Mouse (Mus musculus) lung, postnatal 36 days (tissue): Measurements from ENCODE around the gene Il12a.

Experiments
- DNase-seq: peaks from one replicate; pipeline ENCODE4 v3.0.0; 2022; ENCODE audit warnings: mixed read lengths

Il12a gene

GRCm38 (mm10) chr3:68686852-68687560, 3.4 kb upstream of the Il12a start:
- DNase-seq = peak; percentile 35

DNA sequence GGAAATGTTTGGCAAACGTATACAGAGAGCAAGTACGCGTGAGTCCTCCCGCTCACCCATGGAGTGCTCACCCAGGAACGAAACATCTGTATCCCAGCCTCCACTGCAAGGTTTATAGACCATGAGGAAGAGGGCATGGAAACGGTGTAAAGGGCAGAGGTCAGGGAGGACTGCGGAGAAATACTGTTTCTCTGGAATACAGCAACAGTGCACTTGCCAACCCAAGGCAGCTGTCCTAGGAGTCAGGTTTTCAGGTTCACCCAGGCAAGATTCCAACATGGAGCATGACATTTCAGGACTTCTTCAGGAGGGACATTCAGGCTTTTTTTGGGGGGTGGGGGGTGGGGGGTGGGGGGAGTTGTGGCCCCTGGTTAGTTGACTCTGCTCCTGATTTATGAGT, 1.1 kb upstream of the Il12a start:
- DNase-seq = no peak

DNA sequence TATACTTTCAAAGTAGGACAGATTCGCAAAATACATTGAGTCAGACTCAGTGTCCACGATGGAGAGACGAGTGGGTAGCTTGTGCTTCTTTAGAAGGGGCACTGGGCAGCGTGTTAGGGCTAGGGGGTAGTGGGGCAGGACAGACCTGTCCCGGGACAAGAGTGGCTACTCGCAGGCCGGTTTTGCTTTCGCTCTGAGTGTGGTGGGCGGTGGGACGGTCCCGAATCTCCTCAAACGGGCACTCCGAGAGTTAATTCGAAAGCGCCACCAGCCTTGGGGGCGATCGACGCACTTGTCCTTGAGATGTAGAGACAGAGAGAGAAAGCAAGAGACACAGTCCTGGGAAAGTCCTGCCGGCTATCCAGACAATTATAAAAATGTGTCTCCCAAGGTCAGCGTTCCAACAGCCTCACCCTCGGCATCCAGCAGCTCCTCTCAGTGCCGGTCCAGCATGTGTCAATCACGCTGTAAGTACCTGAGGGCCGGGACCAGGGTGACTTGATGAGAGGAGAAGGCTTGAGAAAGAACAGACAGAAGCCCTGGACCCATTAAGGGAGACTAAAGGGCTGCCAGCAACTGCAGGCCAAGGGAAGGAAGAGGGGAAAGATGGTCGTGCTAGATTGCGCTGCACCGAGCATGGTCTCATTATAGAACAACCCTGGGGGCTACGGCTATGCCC, 795 bp downstream of the Il12a start:
- DNase-seq = no peak

DNA sequence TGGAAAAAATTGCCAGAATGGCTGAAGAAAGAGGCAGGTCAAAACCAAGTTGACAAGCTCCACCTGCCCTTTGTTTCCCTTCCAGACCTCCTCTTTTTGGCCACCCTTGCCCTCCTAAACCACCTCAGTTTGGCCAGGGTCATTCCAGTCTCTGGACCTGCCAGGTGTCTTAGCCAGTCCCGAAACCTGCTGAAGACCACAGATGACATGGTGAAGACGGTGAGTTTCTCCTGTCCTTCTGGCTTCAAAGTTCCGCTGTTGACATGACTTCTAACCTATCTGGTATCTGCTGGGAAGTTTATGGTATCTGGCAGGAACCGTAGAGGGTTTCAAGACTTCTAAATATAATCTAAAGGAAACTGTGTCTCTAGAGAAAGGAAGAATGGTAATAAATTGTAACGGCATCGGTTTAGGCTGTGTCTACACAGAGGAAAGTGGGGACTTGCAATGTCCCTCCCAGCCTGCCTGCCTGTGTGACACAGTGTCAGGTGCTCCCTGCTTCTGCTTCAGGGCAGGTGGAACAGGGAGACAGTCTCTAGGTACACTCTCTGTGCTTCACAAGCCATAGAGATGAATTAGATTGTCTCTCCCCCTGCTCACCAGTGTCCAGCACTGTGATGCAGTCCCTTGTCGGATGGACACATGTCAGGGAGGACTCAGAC, 1.6 kb downstream of the Il12a start:
- no peak for DNase-seq

DNA sequence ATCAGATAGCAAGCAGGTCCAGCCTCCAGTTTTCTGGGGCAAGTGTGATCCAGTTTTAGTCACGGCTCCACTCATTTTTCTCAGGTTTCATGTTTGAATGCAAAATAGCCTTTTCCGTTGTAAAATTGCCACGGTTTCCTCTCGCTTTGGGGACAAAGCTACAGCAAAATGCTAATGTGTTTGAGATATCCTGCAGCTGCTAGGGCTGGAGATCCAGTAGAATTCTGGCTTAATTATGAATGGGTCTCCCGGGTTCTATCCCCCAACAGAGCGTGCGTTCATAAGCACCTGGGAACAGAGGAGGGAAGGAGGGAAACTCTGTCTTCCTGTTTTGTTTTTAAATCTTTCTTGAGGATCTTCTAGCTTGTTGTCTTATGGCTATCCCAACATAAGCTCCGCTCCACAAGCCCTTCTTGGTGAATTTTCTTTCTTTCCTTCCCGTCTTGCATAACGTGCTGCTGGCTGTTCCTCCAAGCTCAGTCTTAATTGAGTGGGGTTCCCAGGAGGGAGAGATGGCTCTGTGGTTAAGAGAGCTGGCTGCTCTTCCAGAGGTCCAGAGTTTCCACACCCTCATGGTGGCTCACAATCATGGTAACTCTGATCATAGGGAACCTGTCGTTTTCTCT, 2.3 kb downstream of the Il12a start:
- DNase-seq = peak; percentile 64

DNA sequence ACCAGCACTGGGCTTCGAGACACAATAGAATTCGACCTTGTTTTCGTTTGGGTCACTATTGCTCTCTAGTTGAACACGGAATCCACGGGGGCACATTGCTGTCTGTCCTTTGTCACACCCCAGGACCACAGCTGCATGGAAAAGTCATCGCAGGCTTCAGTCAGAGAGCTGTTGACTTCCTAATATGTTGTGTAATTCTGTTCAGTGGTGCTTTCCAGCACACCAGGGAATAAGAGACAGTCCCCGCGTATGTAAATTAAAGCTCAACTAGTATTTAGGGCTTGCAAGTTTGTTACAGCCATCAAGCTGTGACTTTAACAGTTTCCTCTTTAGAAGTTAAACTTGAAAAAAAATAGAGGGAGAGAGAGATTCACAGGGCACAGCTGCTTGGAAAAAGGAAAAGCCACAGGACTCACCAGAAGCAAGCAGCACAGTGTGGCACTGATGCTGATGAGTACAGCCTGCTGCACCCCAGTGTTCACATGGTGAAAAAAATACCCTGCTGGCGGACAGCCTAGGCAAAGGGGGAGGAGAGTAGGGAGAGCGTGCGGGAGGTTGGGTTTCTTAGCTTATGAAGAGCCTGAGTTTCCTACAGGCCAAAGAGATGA, 3.1 kb downstream of the Il12a start:
- DNase-seq = peak; percentile 76

DNA sequence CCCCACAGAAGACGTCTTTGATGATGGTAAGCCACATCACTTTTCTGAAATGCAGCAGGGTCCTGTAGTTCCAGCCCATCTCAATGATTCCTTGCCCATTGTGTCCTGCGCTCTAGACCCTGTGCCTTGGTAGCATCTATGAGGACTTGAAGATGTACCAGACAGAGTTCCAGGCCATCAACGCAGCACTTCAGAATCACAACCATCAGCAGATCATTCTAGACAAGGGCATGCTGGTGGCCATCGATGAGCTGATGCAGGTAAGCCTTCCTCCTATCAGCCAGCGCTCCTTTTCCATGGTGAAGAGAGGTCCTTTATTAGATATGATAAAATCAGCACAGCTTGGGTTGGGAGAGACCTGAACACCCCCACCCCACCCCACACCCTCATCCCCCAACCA, 4.9 kb downstream of the Il12a start:
- DNase-seq = no peak

DNA sequence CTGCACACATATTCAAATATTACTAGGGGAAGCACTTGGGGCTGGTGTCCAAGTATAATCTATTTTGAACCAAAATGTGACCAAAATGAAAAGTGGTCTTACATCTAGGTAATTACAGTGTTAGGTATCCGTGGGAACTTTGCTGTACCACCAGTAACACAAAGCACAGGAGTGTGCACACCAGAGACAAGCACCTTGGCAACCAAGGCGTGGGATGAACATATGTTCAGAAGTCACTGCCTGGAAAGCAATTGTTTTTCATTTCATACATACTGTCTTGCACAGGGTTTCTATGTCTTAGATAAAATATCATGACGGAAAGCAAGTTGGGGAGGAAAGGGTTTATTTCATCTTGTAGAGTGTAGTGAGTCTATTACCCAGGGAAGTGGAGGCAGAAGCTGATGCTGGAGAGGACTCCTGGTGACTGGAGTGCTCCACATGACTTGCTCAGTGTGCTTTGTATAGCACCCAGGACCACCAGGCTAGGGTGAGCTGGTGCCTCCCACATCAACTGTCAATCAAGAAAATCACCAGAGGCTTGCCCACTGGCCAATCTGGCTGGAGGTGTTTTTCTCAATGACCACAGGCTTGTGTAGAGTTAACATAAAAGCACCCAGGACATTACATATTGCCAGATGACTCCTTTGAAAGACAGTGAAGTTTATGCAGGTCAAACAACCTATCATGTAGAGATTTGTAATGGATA, 6.2 kb downstream of the Il12a start:
- DNase-seq = no peak

GRCm38 (mm10) chr3:68698601-68699000, 8.2 kb downstream of the Il12a start:
- no peak for DNase-seq

GRCm38 (mm10) chr3:68700091-68700490, 9.6 kb downstream of the Il12a start:
- DNase-seq = no peak

GRCm38 (mm10) chr3:68706307-68706706, 15.9 kb downstream of the Il12a start:
- DNase-seq = no peak

- peak; percentile 65 for DNase-seq
Measured at GRCm38 (mm10) chr3:68708230-68708629, 17.8 kb downstream of the Il12a start.

DNA sequence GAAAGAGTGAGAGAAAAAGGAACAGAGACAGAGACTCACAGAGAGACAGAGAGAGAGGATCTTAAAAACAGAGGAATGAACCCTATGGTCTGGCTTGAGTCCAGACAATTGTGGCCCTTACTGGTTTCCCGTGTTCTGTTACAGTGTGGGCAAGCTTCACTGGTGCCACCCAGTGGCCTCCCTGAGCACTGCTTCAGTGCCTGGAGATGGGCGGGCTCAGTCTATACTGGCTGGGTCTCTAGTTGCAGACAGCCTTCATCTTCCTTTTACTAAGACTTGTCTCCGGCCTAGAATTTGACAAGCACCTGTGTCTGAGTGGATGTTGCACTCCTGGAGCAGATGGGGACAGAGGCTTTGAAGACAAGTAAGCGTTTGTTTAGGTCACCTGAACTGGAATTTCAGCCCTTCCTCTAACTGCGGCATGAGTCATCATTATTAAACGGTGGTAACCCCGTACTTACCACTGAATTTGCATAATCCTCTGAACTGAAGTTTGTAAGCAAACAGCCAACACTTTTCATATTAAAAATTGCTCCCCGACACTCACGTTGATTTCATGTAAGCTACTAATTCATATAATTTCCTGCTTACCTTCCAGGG, 18.9 kb downstream of the Il12a start:
- DNase-seq = peak; percentile 89

DNA sequence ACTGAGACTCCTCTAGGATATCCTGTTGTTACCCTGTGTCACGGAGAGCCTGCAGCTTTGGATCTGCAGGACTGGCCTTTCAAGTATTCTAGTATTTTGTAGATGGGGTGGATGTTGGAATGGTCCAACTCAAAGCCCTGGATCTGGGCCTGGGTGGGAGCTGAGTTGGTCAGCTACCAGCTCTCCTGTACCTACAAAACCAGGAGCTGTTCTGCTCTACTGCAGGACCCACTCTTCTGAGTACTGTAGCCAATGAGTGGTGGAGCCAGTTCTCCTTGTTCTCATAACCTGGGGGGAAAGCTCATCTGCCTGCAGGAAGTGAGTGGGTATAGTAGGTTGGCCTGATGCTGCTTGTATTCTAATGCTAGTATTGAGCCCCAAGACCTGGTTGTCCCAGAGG, 20.0 kb downstream of the Il12a start:
- DNase-seq = no peak

GRCm38 (mm10) chr3:68711510-68711909, 21.1 kb downstream of the Il12a start:
- DNase-seq = no peak

GRCm38 (mm10) chr3:68713550-68713949, 23.1 kb downstream of the Il12a start:
- DNase-seq = peak; percentile 75

GRCm38 (mm10) chr3:68717346-68717745, 26.9 kb downstream of the Il12a start:
- DNase-seq = peak; percentile 75

DNA sequence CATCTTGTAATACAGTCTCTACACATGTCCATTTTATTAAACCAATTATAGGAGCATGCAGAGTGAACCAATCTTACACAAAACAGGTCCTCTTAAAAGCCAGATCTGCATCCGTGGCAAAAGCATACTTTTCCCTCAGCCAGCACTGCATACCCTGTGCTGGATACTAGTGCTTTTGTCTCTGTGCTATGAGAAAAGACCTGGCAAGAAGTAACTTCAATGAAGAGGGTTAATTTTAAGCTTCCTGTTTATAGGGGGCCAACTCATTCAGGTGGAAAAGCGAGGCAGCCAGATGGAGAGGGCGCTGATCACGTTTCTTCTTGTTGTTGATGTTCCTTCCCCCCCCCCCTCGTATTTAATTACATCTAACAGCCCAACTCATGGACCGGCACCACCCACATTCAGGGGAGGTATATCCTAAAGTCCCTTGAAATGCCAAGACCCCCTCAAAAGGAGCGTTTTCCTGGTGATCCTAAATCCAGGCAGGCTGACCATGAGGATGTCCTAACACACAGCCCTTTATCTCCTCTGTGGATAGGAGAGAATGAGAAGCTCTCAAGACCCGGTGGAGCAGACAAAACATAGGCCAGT, 28.9 kb downstream of the Il12a start:
- DNase-seq = no peak

- peak; percentile 14 for DNase-seq
Measured at GRCm38 (mm10) chr3:68720258-68720657, 29.8 kb downstream of the Il12a start.

DNA sequence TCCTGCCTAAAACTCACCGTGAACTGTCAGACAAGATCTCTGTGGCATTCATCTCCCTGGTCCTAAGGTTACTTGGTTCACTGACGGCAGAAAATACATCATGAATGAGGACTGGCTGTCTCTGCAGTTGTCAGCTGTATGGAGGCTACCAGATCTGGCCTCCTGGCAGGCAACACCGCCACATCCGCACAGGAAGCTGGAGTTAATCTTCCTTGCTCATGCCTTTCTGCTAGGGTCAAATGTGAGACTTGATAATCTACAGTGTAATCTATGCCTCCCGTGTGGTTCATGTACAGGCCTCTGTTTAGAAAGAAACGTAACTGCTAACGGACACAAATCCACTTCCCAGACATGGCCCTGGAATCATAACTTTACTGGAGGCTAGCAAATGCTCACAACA, 51.5 kb downstream of the Il12a start:
- DNase-seq = no peak

DNA sequence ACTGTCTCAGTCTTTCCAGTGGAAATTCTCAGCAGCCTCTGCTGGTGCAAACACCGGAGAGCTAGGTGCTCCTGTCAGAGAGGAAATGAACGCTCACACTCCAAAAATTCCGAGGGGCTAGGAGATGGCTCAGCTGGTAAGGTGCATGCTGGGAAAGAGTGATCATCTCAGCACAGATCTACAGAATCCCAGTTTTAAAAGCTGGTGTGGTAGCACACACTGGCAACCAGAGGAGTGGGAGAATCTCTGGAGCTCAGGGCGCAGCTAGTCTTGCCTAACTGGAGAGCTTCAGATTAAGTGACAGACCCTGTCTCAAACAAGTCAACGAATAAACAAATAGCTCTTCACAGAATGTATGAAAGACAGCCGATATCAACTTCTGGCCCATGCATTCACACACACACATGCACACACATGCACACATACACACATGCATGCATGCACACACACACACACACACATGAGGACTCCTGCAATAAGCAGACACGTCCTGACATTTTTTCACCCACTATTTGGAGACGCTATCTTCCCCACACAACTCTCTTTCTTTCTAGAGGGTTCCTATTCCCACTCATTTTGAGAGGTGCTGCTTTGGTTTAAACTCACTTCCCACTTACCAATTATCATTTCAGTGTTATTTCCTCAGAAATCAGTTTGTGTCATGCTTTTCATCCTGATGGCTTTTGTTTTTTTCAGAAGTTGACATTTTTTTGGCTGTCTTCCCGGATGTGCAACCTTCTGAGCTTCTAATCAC, 52.5 kb downstream of the Il12a start:
- no peak for DNase-seq
